Mouse (Mus musculus): Measurements from ENCODE around the gene Pde4b. TPM values are rescaled to one million over a fixed set of nuclear protein-coding genes. Genes with fewer than 3 reads are reported as not detected.
A peak's percentile ranks its signal among the peaks of the same experiment; 100 is the strongest.
"Not testable (repeated sequence)": the region's sequence is repeated elsewhere in the genome, so short reads cannot be mapped to it uniquely, and the experiment has no call there.

Gene Pde4b
- polyA plus RNA-seq (2015; fragmentation: Nextera tagmentation; extraction: Ambion mirVana), result 2.1 and 3.1 TPM in 2 replicates

DNA sequence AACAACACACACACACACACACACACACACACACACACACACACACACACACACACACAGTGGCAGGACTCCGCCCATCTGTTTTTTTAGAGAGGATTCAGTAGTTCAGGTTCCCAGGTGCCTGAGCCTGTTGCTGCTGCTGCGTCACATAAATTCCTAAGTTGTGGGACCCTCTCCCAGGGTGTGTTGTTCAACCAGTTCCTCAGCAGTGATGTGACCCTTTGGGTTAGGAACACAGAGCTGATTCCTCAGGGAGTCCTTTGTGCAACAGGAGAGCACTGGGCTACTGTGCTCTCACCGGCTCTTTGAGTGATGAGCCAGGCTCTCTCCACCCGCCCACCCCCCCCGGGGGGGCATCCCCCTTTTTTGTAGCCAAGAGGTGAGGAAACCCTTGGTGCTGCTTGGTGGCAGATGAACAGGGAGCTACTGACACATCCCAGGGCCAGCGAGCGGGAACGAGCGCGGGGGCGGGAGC, at the start of gene Pde4b:
TSS of gene Pde4b (plus strand) at position 453 of the 475 bp plus-strand sequence.
- ATAC-seq (ENCODE audit: low read depth), result no peak
- H3K4me1 ChIP-seq (ENCODE audit: control insufficient read depth, low read depth, low read length), result no peaks in the 10 kb centered on the region
- peak within 1 kb of the TSS; percentile 14 for H3K4me3 ChIP-seq (ENCODE audit: low read depth, low read length)
- 5% methylated on average over 11 of the region's 11 CpGs for WGBS (ENCODE audit: insufficient replicate concordance)
- H3K4me2 ChIP-seq (ENCODE audit: low read depth, low read length), result peak within 1 kb of the TSS; percentile 38
- H3K27me3 ChIP-seq (ENCODE audit: control insufficient read depth, insufficient read depth, low read depth, low read length), result peaks cover 17% of the 10 kb centered on the region
- no peaks in the 10 kb centered on the region for H3K36me3 ChIP-seq (ENCODE audit: control insufficient read depth, insufficient read depth)
- H3K9ac ChIP-seq (ENCODE audit: low read depth, low read length), result no peak within 1 kb of the TSS
- no peak within 1 kb of the TSS for H3K27ac ChIP-seq (ENCODE audit: low read length)
- no peaks in the 10 kb centered on the region for H3K9me3 ChIP-seq (replicated peaks; ENCODE audit: control insufficient read depth, low read length)

DNA sequence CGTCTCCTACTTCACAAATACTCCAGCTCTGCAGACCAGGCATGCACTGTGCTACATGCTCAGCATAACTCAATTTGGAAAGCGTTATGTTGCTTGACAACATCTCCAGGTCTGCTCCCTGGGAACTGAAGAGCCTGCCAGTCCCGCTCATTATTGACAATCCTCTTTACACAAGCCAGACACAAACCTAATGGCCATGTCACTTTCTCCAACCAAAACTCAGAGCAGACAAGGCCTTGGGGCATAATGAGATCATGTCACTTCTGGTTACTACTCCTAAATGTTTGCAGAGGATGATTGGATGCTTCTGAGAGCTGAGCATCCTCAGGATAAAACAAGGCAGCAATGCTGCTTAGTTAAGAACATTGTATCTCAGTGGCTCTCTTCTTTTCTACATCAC, 47.2 kb upstream of the Pde4b start:
- WGBS (ENCODE audit: insufficient replicate concordance), result 65% methylated on average over 3 of the region's 3 CpGs
- no peaks in the 10 kb centered on the region for H3K36me3 ChIP-seq (ENCODE audit: control insufficient read depth, insufficient read depth)

DNA sequence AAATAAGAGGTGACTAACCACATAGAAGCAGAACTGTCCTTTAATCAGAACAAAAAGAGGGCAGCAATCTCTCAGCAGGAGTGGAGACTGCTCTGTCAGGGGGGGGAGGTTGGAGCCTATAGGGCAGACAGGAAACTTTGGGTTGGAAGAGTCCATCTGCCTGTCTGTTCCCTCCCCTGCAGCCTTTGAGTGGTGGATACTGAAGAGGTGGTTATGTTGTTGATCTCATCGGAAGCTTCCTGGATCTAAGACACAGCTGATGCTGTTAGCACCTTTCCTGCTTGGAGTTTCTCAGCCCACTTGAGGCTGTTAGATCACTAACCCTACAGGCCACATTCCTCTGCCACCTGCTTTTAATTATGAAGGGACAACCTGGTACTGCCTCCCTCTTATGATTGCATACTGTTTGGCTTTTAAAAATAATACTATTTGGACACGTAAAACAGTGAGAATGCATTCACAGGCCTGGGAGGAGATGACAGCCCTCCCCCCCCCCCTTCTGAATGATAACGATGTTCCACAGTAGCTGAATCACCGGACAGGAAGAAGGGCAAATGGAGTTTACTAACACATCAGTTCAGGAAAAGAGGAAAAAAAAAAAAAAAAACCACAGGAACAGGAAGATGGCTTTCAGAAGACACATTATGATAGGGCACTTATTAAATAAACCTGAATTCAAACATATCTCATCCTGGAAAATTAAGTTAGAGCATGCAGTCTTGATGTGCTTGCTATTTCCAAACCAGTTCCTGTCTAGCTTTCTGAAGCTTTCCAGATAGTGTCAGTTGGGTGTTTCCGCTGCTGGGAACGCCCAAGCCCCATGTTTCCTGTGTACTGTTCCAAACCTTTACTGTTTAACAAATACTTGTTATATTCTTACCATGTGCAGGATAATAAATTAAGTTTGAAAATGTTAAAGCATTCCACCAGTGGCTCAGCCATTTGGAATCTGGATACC, 41.9 kb upstream of the Pde4b start:
- H3K4me3 ChIP-seq (ENCODE audit: low read depth, low read length), result no peak overlapping the region
- WGBS (ENCODE audit: insufficient replicate concordance), result 27% methylated on average over 6 of the region's 6 CpGs
- no peaks in the 10 kb centered on the region for H3K9me3 ChIP-seq (replicated peaks; ENCODE audit: control insufficient read depth, low read length)
- H3K27me3 ChIP-seq (ENCODE audit: control insufficient read depth, insufficient read depth, low read depth, low read length), result no peaks in the 10 kb centered on the region
- no peak overlapping the region for H3K4me2 ChIP-seq (ENCODE audit: low read depth, low read length)
- no peaks in the 10 kb centered on the region for H3K4me1 ChIP-seq (ENCODE audit: control insufficient read depth, low read depth, low read length)
- H3K9ac ChIP-seq (ENCODE audit: low read depth, low read length), result no peak overlapping the region
- H3K36me3 ChIP-seq (ENCODE audit: control insufficient read depth, insufficient read depth), result no peaks in the 10 kb centered on the region
- no peak overlapping the region for H3K27ac ChIP-seq (ENCODE audit: low read length)
- ATAC-seq (ENCODE audit: low read depth), result no peak

More for the DNA sequence above, 47.2 kb upstream of the Pde4b start:
- Histone ChIP-seq H3K9me3 (replicated peaks; ENCODE audit: control insufficient read depth, low read length) (no peaks in the 10 kb centered on the region), H3K4me3 (ENCODE audit: low read depth, low read length) (no peak overlapping the region), H3K27me3 (ENCODE audit: control insufficient read depth, insufficient read depth, low read depth, low read length) (no peaks in the 10 kb centered on the region), H3K4me2 (ENCODE audit: low read depth, low read length) (no peak overlapping the region), H3K27ac (ENCODE audit: low read length) (no peak overlapping the region), H3K4me1 (ENCODE audit: control insufficient read depth, low read depth, low read length) (no peaks in the 10 kb centered on the region), H3K9ac (ENCODE audit: low read depth, low read length) (no peak overlapping the region)
- no peak for ATAC-seq (ENCODE audit: low read depth)

DNA sequence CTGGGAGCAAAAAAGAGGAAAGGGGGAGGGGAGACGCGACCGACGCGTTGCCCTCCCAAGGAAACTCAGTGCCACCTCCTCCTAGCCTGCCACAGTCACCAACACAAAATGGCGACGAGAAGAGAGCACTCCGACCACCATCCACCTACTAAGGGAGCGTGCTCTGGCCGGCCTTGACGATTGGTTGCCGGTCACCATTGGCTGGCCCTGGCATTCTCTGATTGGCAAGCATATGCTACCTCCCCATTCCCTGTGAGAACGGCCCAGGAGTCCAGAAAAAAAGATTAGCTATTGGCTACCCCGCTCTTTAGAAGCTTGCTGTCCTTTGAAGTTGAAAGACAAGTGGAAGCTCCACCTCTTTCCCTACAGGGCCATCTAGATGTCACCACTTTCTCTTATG, 38.0 kb upstream of the Pde4b start:
- not testable (repeated sequence) for H3K9me3 ChIP-seq (replicated peaks; ENCODE audit: control insufficient read depth, low read length); H3K4me1 ChIP-seq (ENCODE audit: control insufficient read depth, low read depth, low read length); H3K27ac ChIP-seq (ENCODE audit: low read length); H3K9ac ChIP-seq (ENCODE audit: low read depth, low read length); H3K36me3 ChIP-seq (ENCODE audit: control insufficient read depth, insufficient read depth); H3K4me2 ChIP-seq (ENCODE audit: low read depth, low read length); H3K27me3 ChIP-seq (ENCODE audit: control insufficient read depth, insufficient read depth, low read depth, low read length); H3K4me3 ChIP-seq (ENCODE audit: low read depth, low read length)
- 78% methylated on average over 14 of the region's 14 CpGs for WGBS (ENCODE audit: insufficient replicate concordance)
- ATAC-seq (ENCODE audit: low read depth), result peak; percentile 87

DNA sequence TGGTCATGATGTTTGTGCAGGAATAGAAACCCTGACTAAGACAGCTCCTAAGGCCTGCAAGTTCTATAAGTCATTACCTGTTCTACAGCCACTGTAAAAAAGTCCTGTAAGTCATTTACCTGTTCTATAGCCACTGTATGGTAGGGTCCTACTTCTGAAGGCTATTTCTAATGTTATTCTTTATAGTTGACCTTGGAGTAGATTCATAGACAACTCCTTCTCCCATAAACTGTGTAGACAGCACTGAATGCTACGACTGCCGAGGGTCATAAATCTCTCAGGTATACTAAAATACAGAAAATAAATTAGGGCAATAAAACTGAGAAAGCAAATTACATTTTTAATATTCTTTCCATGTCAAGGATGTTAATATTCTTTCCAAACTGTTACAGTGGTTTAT, 26.0 kb upstream of the Pde4b start:
- Histone ChIP-seq H3K4me3 (ENCODE audit: low read depth, low read length) (no peak overlapping the region), H3K4me2 (ENCODE audit: low read depth, low read length) (no peak overlapping the region), H3K36me3 (ENCODE audit: control insufficient read depth, insufficient read depth) (no peaks in the 10 kb centered on the region), H3K9me3 (replicated peaks; ENCODE audit: control insufficient read depth, low read length) (no peaks in the 10 kb centered on the region), H3K4me1 (ENCODE audit: control insufficient read depth, low read depth, low read length) (no peaks in the 10 kb centered on the region), H3K27ac (ENCODE audit: low read length) (no peak overlapping the region), H3K27me3 (ENCODE audit: control insufficient read depth, insufficient read depth, low read depth, low read length) (no peaks in the 10 kb centered on the region), H3K9ac (ENCODE audit: low read depth, low read length) (no peak overlapping the region)
- ATAC-seq (ENCODE audit: low read depth), result no peak
- 55% methylated on average over 2 of the region's 2 CpGs for WGBS (ENCODE audit: insufficient replicate concordance)

DNA sequence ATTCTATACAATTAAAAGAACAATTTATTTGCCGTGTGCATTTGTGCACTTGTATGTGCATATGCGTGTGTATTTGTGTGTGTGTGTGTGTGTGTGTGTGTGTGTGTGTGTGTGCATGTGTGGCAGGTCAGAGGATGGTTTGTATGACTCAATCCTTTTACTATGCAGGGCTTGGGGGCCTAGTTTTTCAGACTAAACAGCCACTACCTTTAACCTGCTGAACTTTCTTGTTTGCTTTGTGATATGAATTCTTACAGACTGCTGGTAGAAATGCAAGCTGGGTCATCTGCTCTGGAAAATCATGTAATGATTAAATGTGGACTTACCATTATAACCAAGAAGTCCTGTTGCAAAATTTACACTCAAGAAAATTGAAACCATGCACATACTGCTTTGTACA, 18.0 kb upstream of the Pde4b start:
- Histone ChIP-seq H3K9ac (ENCODE audit: low read depth, low read length) (no peak overlapping the region), H3K4me3 (ENCODE audit: low read depth, low read length) (no peak overlapping the region), H3K4me2 (ENCODE audit: low read depth, low read length) (no peak overlapping the region), H3K36me3 (ENCODE audit: control insufficient read depth, insufficient read depth) (no peaks in the 10 kb centered on the region), H3K27ac (ENCODE audit: low read length) (no peak overlapping the region), H3K9me3 (replicated peaks; ENCODE audit: control insufficient read depth, low read length) (no peaks in the 10 kb centered on the region), H3K4me1 (ENCODE audit: control insufficient read depth, low read depth, low read length) (no peaks in the 10 kb centered on the region), H3K27me3 (ENCODE audit: control insufficient read depth, insufficient read depth, low read depth, low read length) (no peaks in the 10 kb centered on the region)
- WGBS (ENCODE audit: insufficient replicate concordance), result 61% methylated on average over 2 of the region's 2 CpGs
- ATAC-seq (ENCODE audit: low read depth), result no peak

DNA sequence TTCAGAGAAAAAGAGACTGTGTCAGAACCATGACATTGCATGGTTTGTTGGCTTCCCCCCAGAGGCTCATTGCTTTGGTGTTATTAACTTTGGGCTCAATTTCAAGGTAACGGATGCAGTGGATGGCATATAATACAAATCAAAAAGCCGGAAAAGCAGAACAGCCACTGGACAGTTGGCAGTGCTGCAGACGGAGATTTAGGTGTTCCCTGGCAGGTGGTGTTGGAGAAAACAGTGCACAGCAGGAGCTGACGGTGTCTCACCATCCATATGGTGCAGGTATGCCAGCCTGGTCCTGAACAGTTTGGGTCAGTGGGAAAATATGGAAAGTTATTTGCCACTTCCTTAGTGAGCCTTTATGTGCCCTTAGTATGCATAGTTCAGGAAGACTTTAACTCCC, 1.0 kb upstream of the Pde4b start:
- peaks cover 17% of the 10 kb centered on the region for H3K27me3 ChIP-seq (ENCODE audit: control insufficient read depth, insufficient read depth, low read depth, low read length)
- ATAC-seq (ENCODE audit: low read depth), result no peak
- no peaks in the 10 kb centered on the region for H3K4me1 ChIP-seq (ENCODE audit: control insufficient read depth, low read depth, low read length)
- no peaks in the 10 kb centered on the region for H3K9me3 ChIP-seq (replicated peaks; ENCODE audit: control insufficient read depth, low read length)
- no peak overlapping the region for H3K4me2 ChIP-seq (ENCODE audit: low read depth, low read length)
- 64% methylated on average over 4 of the region's 4 CpGs for WGBS (ENCODE audit: insufficient replicate concordance)
- H3K4me3 ChIP-seq (ENCODE audit: low read depth, low read length), result no peak overlapping the region
- no peak overlapping the region for H3K9ac ChIP-seq (ENCODE audit: low read depth, low read length)
- no peak overlapping the region for H3K27ac ChIP-seq (ENCODE audit: low read length)
- no peaks in the 10 kb centered on the region for H3K36me3 ChIP-seq (ENCODE audit: control insufficient read depth, insufficient read depth)

DNA sequence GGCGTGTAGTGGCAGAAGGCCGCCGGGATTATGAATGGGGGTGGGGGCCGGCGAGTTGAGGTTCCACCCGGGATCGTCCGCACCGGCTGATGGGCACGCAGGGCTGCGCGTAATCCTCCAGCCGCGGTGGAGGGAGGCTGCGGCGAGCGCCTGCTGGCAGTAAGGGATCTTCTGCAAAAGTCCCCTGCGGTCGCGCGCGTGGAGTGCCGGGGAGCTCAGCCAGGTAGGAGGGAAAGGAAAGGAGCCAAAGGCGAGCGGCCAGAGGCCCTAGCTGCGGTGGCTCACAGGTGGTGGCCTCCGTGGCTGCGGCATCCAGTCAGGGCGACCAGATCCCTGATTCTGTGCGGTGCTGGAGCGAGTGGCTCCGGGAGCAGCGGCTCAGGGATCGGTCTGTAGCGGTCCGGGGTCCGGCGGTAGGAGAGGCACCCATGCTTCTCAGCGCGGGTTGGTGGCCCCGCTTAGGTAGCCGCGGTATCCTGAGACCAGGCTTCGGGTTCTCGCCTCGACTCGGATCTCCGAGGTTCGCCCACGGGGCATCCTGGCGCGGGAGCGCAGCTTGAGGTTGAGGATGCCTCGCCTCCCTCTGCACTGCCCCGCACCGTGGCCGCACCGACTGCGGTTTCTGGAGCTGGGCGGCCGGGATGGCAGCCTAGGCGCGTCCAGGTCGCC, 357 bp downstream of the Pde4b start:
- H3K36me3 ChIP-seq (ENCODE audit: control insufficient read depth, insufficient read depth), result no peaks in the 10 kb centered on the region
- 4% methylated on average over 62 of the region's 64 CpGs for WGBS (ENCODE audit: insufficient replicate concordance)
- H3K9ac ChIP-seq (ENCODE audit: low read depth, low read length), result no peak overlapping the region
- peaks cover 17% of the 10 kb centered on the region for H3K27me3 ChIP-seq (ENCODE audit: control insufficient read depth, insufficient read depth, low read depth, low read length)
- no peak for ATAC-seq (ENCODE audit: low read depth)
- H3K4me2 ChIP-seq (ENCODE audit: low read depth, low read length), result peak overlapping the region; percentile 38
- no peak overlapping the region for H3K27ac ChIP-seq (ENCODE audit: low read length)
- H3K9me3 ChIP-seq (replicated peaks; ENCODE audit: control insufficient read depth, low read length), result no peaks in the 10 kb centered on the region
- peak overlapping the region; percentile 14 for H3K4me3 ChIP-seq (ENCODE audit: low read depth, low read length)
- no peaks in the 10 kb centered on the region for H3K4me1 ChIP-seq (ENCODE audit: control insufficient read depth, low read depth, low read length)
